Mouse (Mus musculus) cerebellum, adult 2 months (tissue): ENCODE measurements around the gene Ehd4.

Experiments used
- CTCF ChIP-seq: fragments of 200-500 bp; IDR thresholded peaks from 2 replicates; pipeline ENCODE4 v1.5.1; 2011; ENCODE audit warnings: low read depth, mild to moderate bottlenecking, control low read depth, low read length, moderate library complexity, borderline replicate concordance; ENCODE audit not compliant: insufficient read depth
- POLR2A ChIP-seq: fragments of 200-500 bp; IDR thresholded peaks from 2 replicates; pipeline ENCODE4 v1.6.1; 2011; ENCODE audit warnings: low read length, control low read depth, borderline replicate concordance; ENCODE audit not compliant: insufficient read depth

DNA sequence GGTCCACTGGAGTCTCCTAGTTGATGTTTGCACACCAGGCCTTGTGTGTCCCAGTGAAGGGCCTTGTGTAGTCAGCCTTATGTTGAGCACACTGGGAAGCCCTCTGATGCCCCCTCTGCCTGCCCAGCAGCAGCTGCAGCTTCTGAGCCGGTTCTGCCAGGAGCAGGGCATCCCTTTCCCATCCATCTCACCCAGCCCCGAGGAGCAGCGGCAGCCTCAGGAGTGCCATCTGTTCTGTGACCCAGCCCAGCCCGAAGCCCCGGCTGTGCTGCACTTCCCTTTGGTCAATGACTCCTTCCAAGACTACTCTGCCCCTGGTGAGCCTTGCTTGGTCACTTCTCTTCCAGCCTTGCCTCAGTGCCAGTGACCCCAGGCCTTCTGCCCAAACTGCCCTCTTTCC is 113.4 kb downstream of the Ehd4 start:
- TF ChIP-seq POLR2A (no peak), CTCF (no peak)
